In genomic region chr16:4413988-4414880, GRCm38 (mm10) we compare ENCODE assay signal across 12 mouse cellular contexts. TPM values are rescaled to one million over a fixed set of nuclear protein-coding genes. Genes with fewer than 3 reads are reported as not detected.
A peak's percentile ranks its signal among the peaks of the same experiment; 100 is the strongest.
DNase-seq lines count a peak whose midpoint lies in the region; ATAC-seq and TF ChIP-seq lines count a peak whose summit lies in the region.
"Had no signal": no experiment of that assay in that cellular context is flagged by ENCODE, and none has a peak within 500 bp of the region (broad histone marks: within the 10 kb centered on the region; RNA-seq: fewer than 3 reads in every experiment).

No protein-coding gene starts in this region.

- peak overlapping the region; percentile 93 for H3K4me3 ChIP-seq in left cerebral cortex, adult 2 months
- H3K4me3 ChIP-seq: forebrain, embryonic 13.5 days; limb, embryonic 13.5 days had no signal

- DNase-seq in left cerebral cortex, adult 2 months (ENCODE audit: extremely low spot score in 1 of 2, low spot score in 2 of 2) = no peak
- DNase-seq in left cerebral cortex, adult 8-10 months (ENCODE audit: low spot score in 2 of 2) = no peak
- peak; percentile 26 to 35 for DNase-seq in thymus, postnatal 10 days (ENCODE audit: low spot score in 2 of 2)
- DNase-seq in retina, postnatal 1 day = no peak
- no peak for DNase-seq in adrenal gland, adult 8-10 months
- no peak for DNase-seq in retina, embryonic 14.5 days (ENCODE audit: low spot score)
- DNase-seq: right cerebral cortex, postnatal 4 days had no signal

- no peak for TF ChIP-seq CTCF in left cerebral cortex, adult 2 months (IDR thresholded peaks at IDR 0.05)

- ATAC-seq in erythroblast, adult 5-6 weeks (replicated peaks; ENCODE audit: low FRiP score, poor library complexity, severe bottlenecking) = peak; percentile 24; the same call in 1 of the 2 replicates
- ATAC-seq in megakaryocyte, adult 5-6 weeks (ENCODE audit: poor library complexity, severe bottlenecking) = peak; percentile 63
- ATAC-seq: forebrain, embryonic 13.5 days had no signal

- intact Hi-C loops in left cerebral cortex, adult 2 months (cut with DNase I) = no loop called here

- no peak overlapping the region for H3K27ac ChIP-seq in left cerebral cortex, adult 2 months
- H3K27ac ChIP-seq: forebrain, embryonic 13.5 days; kidney, postnatal 0 days; limb, embryonic 13.5 days had no signal

RNA-seq across cellular contexts. Expression of gene Adcy9, which starts 6.1 kb away (rescaled TPM):
- total RNA-seq in left cerebral cortex, adult 2 months (2021) = 10 to 100 TPM; 73.3 to 80.4 TPM
- total RNA-seq in left cerebral cortex, adult 8-10 months (2022) = 10 to 100 TPM; 65.7 to 71.7 (median 69.8) TPM
- 0.19 and 1.5 TPM in 2 replicates for total RNA-seq in erythroblast, adult 5-6 weeks (2015; ENCODE audit: low replicate concordance)
- 1.2 and 3.1 TPM in 2 replicates for total RNA-seq in erythroblast, adult 5-6 weeks (2017; ENCODE audit: low replicate concordance)
- total RNA-seq in megakaryocyte, adult 5-6 weeks (2015) = 2.1 and 3.0 TPM in 2 replicates
- 2.3 and 3.8 TPM in 2 replicates for total RNA-seq in megakaryocyte, adult 5-6 weeks (2017)
- total RNA-seq in adrenal gland, adult 8-10 months (2022) = 10 to 100 TPM; 62.8 to 84.2 (median 72.6) TPM

Comparison
In these comparisons a context has a peak if more than half of its experiments do, and no peak if none do; other contexts are left out.
1. DNase-seq: peak in thymus, postnatal 10 days (2 of 2); none in left cerebral cortex, adult 2 months (0 of 2), left cerebral cortex, adult 8-10 months (0 of 2), retina, postnatal 1 day (single experiment), adrenal gland, adult 8-10 months (single experiment) and retina, embryonic 14.5 days (single experiment).
2. RNA of gene Adcy9, which starts 6.1 kb away (total RNA-seq): 73.3 to 80.4 TPM in left cerebral cortex, adult 2 months, 62.8 to 84.2 TPM in adrenal gland, adult 8-10 months and 65.7 to 71.7 TPM in left cerebral cortex, adult 8-10 months; 2.1 to 3.8 TPM in megakaryocyte, adult 5-6 weeks and 0.19 to 3.1 TPM in erythroblast, adult 5-6 weeks; every median in the first group is over 10 times any median in the second.